20 mouse cellular contexts compared by ENCODE assay signal in genomic region chr1:88840991-88841592, GRCm38 (mm10).
DNase-seq lines count a peak whose midpoint lies in the region; ATAC-seq lines count a peak whose summit lies in the region.
"Had no signal": no experiment of that assay in that cellular context is flagged by ENCODE, and none has a peak within 500 bp of the region (broad histone marks: within the 10 kb centered on the region; RNA-seq: fewer than 3 reads in every experiment).

No protein-coding gene starts in this region.

- H3K9ac ChIP-seq in forebrain, embryonic 13.5 days: no peak overlapping the region
- no peak overlapping the region for H3K9ac ChIP-seq in forebrain, embryonic 15.5 days (replicated peaks)
- no peak overlapping the region for H3K9ac ChIP-seq in midbrain, embryonic 15.5 days
- H3K9ac ChIP-seq in neural tube, embryonic 14.5 days (replicated peaks; ENCODE audit: low read depth, low read length): no peak overlapping the region
- H3K9ac ChIP-seq: heart, embryonic 13.5 days; liver, postnatal 0 days had no signal

- no peaks in the 10 kb centered on the region for H3K9me3 ChIP-seq in forebrain, embryonic 13.5 days (replicated peaks)
- no peaks in the 10 kb centered on the region for H3K9me3 ChIP-seq in forebrain, embryonic 15.5 days
- peaks cover 6% of the 10 kb centered on the region for H3K9me3 ChIP-seq in midbrain, embryonic 10.5 days (replicated peaks)
- no peaks in the 10 kb centered on the region for H3K9me3 ChIP-seq in midbrain, embryonic 15.5 days
- no peaks in the 10 kb centered on the region for H3K9me3 ChIP-seq in embryonic facial prominence, embryonic 10.5 days
- H3K9me3 ChIP-seq in neural tube, embryonic 14.5 days (ENCODE audit: control insufficient read depth, low read length): no peaks in the 10 kb centered on the region
- H3K9me3 ChIP-seq: limb, embryonic 10.5 days had no signal

- intact Hi-C loops in left cerebral cortex, postnatal 25 days (cut with DNase I): no loop called here

- H3K36me3 ChIP-seq in forebrain, embryonic 13.5 days (ENCODE audit: poor library complexity, severe bottlenecking): no peaks in the 10 kb centered on the region
- H3K36me3 ChIP-seq in forebrain, embryonic 15.5 days: no peaks in the 10 kb centered on the region
- H3K36me3 ChIP-seq in midbrain, embryonic 10.5 days: no peaks in the 10 kb centered on the region
- H3K36me3 ChIP-seq in midbrain, embryonic 15.5 days (replicated peaks): no peaks in the 10 kb centered on the region
- H3K36me3 ChIP-seq in embryonic facial prominence, embryonic 10.5 days (replicated peaks): no peaks in the 10 kb centered on the region
- no peaks in the 10 kb centered on the region for H3K36me3 ChIP-seq in neural tube, embryonic 14.5 days (ENCODE audit: control insufficient read depth, insufficient read depth, low read length)
- H3K36me3 ChIP-seq: heart, embryonic 13.5 days; limb, embryonic 10.5 days had no signal

- no peak overlapping the region for H3K4me3 ChIP-seq in forebrain, embryonic 13.5 days
- no peak overlapping the region for H3K4me3 ChIP-seq in forebrain, embryonic 15.5 days
- no peak overlapping the region for H3K4me3 ChIP-seq in midbrain, embryonic 10.5 days
- H3K4me3 ChIP-seq in midbrain, embryonic 15.5 days: no peak overlapping the region
- H3K4me3 ChIP-seq in embryonic facial prominence, embryonic 10.5 days: no peak overlapping the region
- H3K4me3 ChIP-seq in neural tube, embryonic 14.5 days (ENCODE audit: low read depth, low read length): no peak overlapping the region
- H3K4me3 ChIP-seq: heart, embryonic 13.5 days; left cerebral cortex, adult 2 months; limb, embryonic 10.5 days; myocyte had no signal

- H3K4me1 ChIP-seq in forebrain, embryonic 13.5 days: peaks cover 29% of the 10 kb centered on the region
- H3K4me1 ChIP-seq in forebrain, embryonic 15.5 days: peaks cover 20% of the 10 kb centered on the region
- peaks cover 33% of the 10 kb centered on the region for H3K4me1 ChIP-seq in midbrain, embryonic 10.5 days
- peaks cover 16% of the 10 kb centered on the region for H3K4me1 ChIP-seq in midbrain, embryonic 15.5 days
- H3K4me1 ChIP-seq in embryonic facial prominence, embryonic 10.5 days: peaks cover 29% of the 10 kb centered on the region
- peaks cover 17% of the 10 kb centered on the region for H3K4me1 ChIP-seq in neural tube, embryonic 14.5 days (ENCODE audit: control insufficient read depth, insufficient read depth, low read length)
- H3K4me1 ChIP-seq: heart, embryonic 13.5 days had no signal

- peak overlapping the region; percentile 76 for H3K27ac ChIP-seq in forebrain, embryonic 13.5 days
- no peak overlapping the region for H3K27ac ChIP-seq in forebrain, embryonic 15.5 days (replicated peaks)
- peak overlapping the region; percentile 90 for H3K27ac ChIP-seq in midbrain, embryonic 10.5 days (replicated peaks)
- H3K27ac ChIP-seq in midbrain, embryonic 15.5 days: no peak overlapping the region
- peak overlapping the region; percentile 44; the same call in 1 of the 2 replicates for H3K27ac ChIP-seq in embryonic facial prominence, embryonic 10.5 days (replicated peaks)
- peak overlapping the region; percentile 39; the same call in 1 of the 2 replicates for H3K27ac ChIP-seq in neural tube, embryonic 14.5 days (ENCODE audit: low read depth, low read length)
- H3K27ac ChIP-seq: heart, embryonic 13.5 days; left cerebral cortex, adult 2 months had no signal

- WGBS in forebrain, embryonic 13.5 days: 76% methylated on average over 9 of the region's 9 CpGs
- 76% methylated on average over 7 of the region's 9 CpGs for WGBS in forebrain, embryonic 15.5 days
- 83% methylated on average over 9 of the region's 9 CpGs for WGBS in midbrain, embryonic 10.5 days
- WGBS in midbrain, embryonic 15.5 days: 70% methylated on average over 8 of the region's 9 CpGs
- WGBS in embryonic facial prominence, embryonic 10.5 days: 84% methylated on average over 8 of the region's 9 CpGs
- WGBS in neural tube, embryonic 14.5 days: 60% methylated on average over 8 of the region's 9 CpGs

- no peak for DNase-seq in midbrain, embryonic 10.5 days (ENCODE audit: low spot score)
- no peak for DNase-seq in embryonic facial prominence, embryonic 10.5 days (ENCODE audit: low spot score)
- no peak for DNase-seq in left cerebral cortex, postnatal 25 days (ENCODE audit: low spot score in 2 of 2)
- DNase-seq: adrenal gland, adult 8-10 months; B cell, adult 2 months; cerebellum, adult 9-10 months; heart, postnatal 36 days; kidney, adult 9 months; kidney, postnatal 25 days; liver, postnatal 0 days; lung, postnatal 14 days; right cerebral cortex, adult 18-20 months had no signal

- no peaks in the 10 kb centered on the region for H3K27me3 ChIP-seq in forebrain, embryonic 13.5 days
- H3K27me3 ChIP-seq in forebrain, embryonic 15.5 days: no peaks in the 10 kb centered on the region
- no peaks in the 10 kb centered on the region for H3K27me3 ChIP-seq in midbrain, embryonic 10.5 days (ENCODE audit: low read depth, poor library complexity, severe bottlenecking)
- H3K27me3 ChIP-seq in midbrain, embryonic 15.5 days (replicated peaks): no peaks in the 10 kb centered on the region
- no peaks in the 10 kb centered on the region for H3K27me3 ChIP-seq in embryonic facial prominence, embryonic 10.5 days (replicated peaks; ENCODE audit: low read depth, poor library complexity, severe bottlenecking)
- H3K27me3 ChIP-seq in neural tube, embryonic 14.5 days (ENCODE audit: control insufficient read depth, insufficient read depth, low read length): no peaks in the 10 kb centered on the region
- H3K27me3 ChIP-seq: heart, embryonic 13.5 days had no signal

- ATAC-seq in forebrain, embryonic 13.5 days: no peak
- no peak for ATAC-seq in forebrain, embryonic 15.5 days (replicated peaks)
- no peak for ATAC-seq in midbrain, embryonic 15.5 days (replicated peaks)
- ATAC-seq in neural tube, embryonic 14.5 days (ENCODE audit: low read depth): no peak
- ATAC-seq: liver, postnatal 0 days had no signal

- H3K4me2 ChIP-seq in forebrain, embryonic 13.5 days: no peak overlapping the region
- H3K4me2 ChIP-seq in forebrain, embryonic 15.5 days (replicated peaks): no peak overlapping the region
- no peak overlapping the region for H3K4me2 ChIP-seq in midbrain, embryonic 15.5 days
- no peak overlapping the region for H3K4me2 ChIP-seq in neural tube, embryonic 14.5 days (ENCODE audit: low read depth, low read length)
- H3K4me2 ChIP-seq: heart, embryonic 13.5 days had no signal

Comparison
In these comparisons a context has a peak if more than half of its experiments do, and no peak if none do; other contexts are left out.
1. H3K27ac ChIP-seq: peak in forebrain, embryonic 13.5 days (single experiment), midbrain, embryonic 10.5 days (single experiment), embryonic facial prominence, embryonic 10.5 days (single experiment) and neural tube, embryonic 14.5 days (single experiment); none in forebrain, embryonic 15.5 days (single experiment) and midbrain, embryonic 15.5 days (single experiment).